ENCODE assay signal across 9 mouse cellular contexts in genomic region chr1:90849836-90850235, GRCm38 (mm10). TPM values are rescaled to one million over a fixed set of nuclear protein-coding genes. Genes with fewer than 3 reads are reported as not detected.
DNase-seq lines count a peak whose midpoint lies in the region; ATAC-seq and TF ChIP-seq lines count a peak whose summit lies in the region.
"Had no signal": no experiment of that assay in that cellular context is flagged by ENCODE, and none has a peak within 500 bp of the region (broad histone marks: within the 10 kb centered on the region; RNA-seq: fewer than 3 reads in every experiment).

No protein-coding gene starts in this region.

- H3K36me3 ChIP-seq in forebrain, postnatal 0 days (ENCODE audit: insufficient read depth): no peaks in the 10 kb centered on the region
- H3K36me3 ChIP-seq in forebrain, embryonic 10.5 days (replicated peaks): no peaks in the 10 kb centered on the region
- H3K36me3 ChIP-seq in hindbrain, embryonic 14.5 days (replicated peaks; ENCODE audit: control insufficient read depth, insufficient read depth): no peaks in the 10 kb centered on the region
- no peaks in the 10 kb centered on the region for H3K36me3 ChIP-seq in liver, embryonic 14.5 days (replicated peaks; ENCODE audit: control insufficient read depth, insufficient read depth, low read depth)
- H3K36me3 ChIP-seq in forebrain, embryonic 11.5 days (ENCODE audit: control insufficient read depth, insufficient read depth, low read length): no peaks in the 10 kb centered on the region

- no peak overlapping the region for H3K9ac ChIP-seq in forebrain, postnatal 0 days
- no peak overlapping the region for H3K9ac ChIP-seq in hindbrain, embryonic 14.5 days
- no peak overlapping the region for H3K9ac ChIP-seq in liver, embryonic 14.5 days (replicated peaks)
- no peak overlapping the region for H3K9ac ChIP-seq in forebrain, embryonic 11.5 days (ENCODE audit: low read length)

- TF ChIP-seq EP300 in liver, embryonic 14.5 days (IDR thresholded peaks at IDR 0.05; ENCODE audit: low read depth): no peak

- TF ChIP-seq CTCF in forebrain, postnatal 0 days (IDR thresholded peaks at IDR 0.05; ENCODE audit: low read depth): peak; percentile 66
- peak; percentile 56 for TF ChIP-seq CTCF in liver, embryonic 14.5 days (IDR thresholded peaks at IDR 0.05; ENCODE audit: low read depth)

- DNase-seq in forebrain, postnatal 0 days: no peak
- no peak for DNase-seq in forebrain, embryonic 10.5 days (ENCODE audit: extremely low spot score, low spot score)
- peak; percentile 20 to 25 for DNase-seq in urinary bladder, postnatal 36 days (ENCODE audit: low spot score in 2 of 2)
- DNase-seq in urinary bladder, postnatal 10 days (ENCODE audit: low spot score): no peak
- DNase-seq in hindbrain, embryonic 14.5 days (ENCODE audit: low spot score): peak; percentile 29
- no peak for DNase-seq in liver, embryonic 14.5 days (ENCODE audit: low read depth in 3 of 3, low spot score in 3 of 3)
- DNase-seq in right cerebral cortex, postnatal 25 days: peak; percentile 32
- no peak for DNase-seq in forebrain, embryonic 11.5 days (ENCODE audit: low spot score)

- no peak overlapping the region for H3K4me3 ChIP-seq in forebrain, postnatal 0 days (ENCODE audit: low read depth, low read length)
- H3K4me3 ChIP-seq in forebrain, embryonic 10.5 days: no peak overlapping the region
- no peak overlapping the region for H3K4me3 ChIP-seq in hindbrain, embryonic 14.5 days (replicated peaks; ENCODE audit: low read length)
- no peak overlapping the region for H3K4me3 ChIP-seq in liver, embryonic 14.5 days (ENCODE audit: insufficient read depth in 1 of 2, low read depth in 2 of 2, low read length in 2 of 2)
- no peak overlapping the region for H3K4me3 ChIP-seq in forebrain, embryonic 11.5 days (ENCODE audit: low read depth, low read length)
- H3K4me3 ChIP-seq: megakaryocyte, embryonic 14.5 days had no signal

- no peaks in the 10 kb centered on the region for H3K9me3 ChIP-seq in forebrain, postnatal 0 days (ENCODE audit: low read length)
- no peaks in the 10 kb centered on the region for H3K9me3 ChIP-seq in forebrain, embryonic 10.5 days
- H3K9me3 ChIP-seq in hindbrain, embryonic 14.5 days (ENCODE audit: control insufficient read depth, low read length): no peaks in the 10 kb centered on the region
- no peaks in the 10 kb centered on the region for H3K9me3 ChIP-seq in liver, embryonic 14.5 days (ENCODE audit: control insufficient read depth, low read length)
- H3K9me3 ChIP-seq in forebrain, embryonic 11.5 days (ENCODE audit: control insufficient read depth, low read length): no peaks in the 10 kb centered on the region

- H3K4me2 ChIP-seq in forebrain, postnatal 0 days (ENCODE audit: low read depth): no peak overlapping the region
- H3K4me2 ChIP-seq in hindbrain, embryonic 14.5 days (replicated peaks): no peak overlapping the region
- H3K4me2 ChIP-seq in liver, embryonic 14.5 days (ENCODE audit: low read depth): no peak overlapping the region
- H3K4me2 ChIP-seq in forebrain, embryonic 11.5 days (ENCODE audit: low read depth, low read length, severe bottlenecking): no peak overlapping the region

- WGBS in forebrain, postnatal 0 days: 44% methylated on average over 8 of the region's 8 CpGs
- 44% methylated on average over 8 of the region's 8 CpGs for WGBS in forebrain, embryonic 10.5 days
- WGBS in hindbrain, embryonic 14.5 days: 44% methylated on average over 8 of the region's 8 CpGs
- 38% methylated on average over 8 of the region's 8 CpGs for WGBS in liver, embryonic 14.5 days (ENCODE audit: insufficient replicate concordance)
- WGBS in forebrain, embryonic 11.5 days: 38% methylated on average over 8 of the region's 8 CpGs

- H3K27me3 ChIP-seq in forebrain, postnatal 0 days (ENCODE audit: insufficient read depth, low read length): no peaks in the 10 kb centered on the region
- no peaks in the 10 kb centered on the region for H3K27me3 ChIP-seq in forebrain, embryonic 10.5 days (ENCODE audit: poor library complexity, severe bottlenecking)
- no peaks in the 10 kb centered on the region for H3K27me3 ChIP-seq in hindbrain, embryonic 14.5 days (ENCODE audit: control insufficient read depth, insufficient read depth, low read length)
- H3K27me3 ChIP-seq in liver, embryonic 14.5 days (ENCODE audit: control insufficient read depth, insufficient read depth, low read length): no peaks in the 10 kb centered on the region
- H3K27me3 ChIP-seq in forebrain, embryonic 11.5 days (ENCODE audit: control insufficient read depth, insufficient read depth, low read length): no peaks in the 10 kb centered on the region

- peak; percentile 45 for ATAC-seq in forebrain, postnatal 0 days
- ATAC-seq in hindbrain, embryonic 14.5 days (ENCODE audit: low FRiP score): no peak
- no peak for ATAC-seq in liver, embryonic 14.5 days (ENCODE audit: insufficient read depth)
- no peak for ATAC-seq in forebrain, embryonic 11.5 days (replicated peaks; ENCODE audit: low FRiP score)

- H3K27ac ChIP-seq in forebrain, postnatal 0 days (ENCODE audit: low read depth, low read length): no peak overlapping the region
- no peak overlapping the region for H3K27ac ChIP-seq in forebrain, embryonic 10.5 days
- no peak overlapping the region for H3K27ac ChIP-seq in hindbrain, embryonic 14.5 days
- no peak overlapping the region for H3K27ac ChIP-seq in liver, embryonic 14.5 days
- no peak overlapping the region for H3K27ac ChIP-seq in forebrain, embryonic 11.5 days (ENCODE audit: low read depth, low read length)

- no peaks in the 10 kb centered on the region for H3K4me1 ChIP-seq in forebrain, postnatal 0 days (ENCODE audit: insufficient read depth)
- 0 out of 2 replicates have a peak, but pooled peaks cover 5% of the 10 kb centered on the region for H3K4me1 ChIP-seq in forebrain, embryonic 10.5 days
- H3K4me1 ChIP-seq in hindbrain, embryonic 14.5 days (replicated peaks; ENCODE audit: control insufficient read depth, insufficient read depth, low read length): no peaks in the 10 kb centered on the region; the same call in 1 of the 2 replicates
- no peaks in the 10 kb centered on the region for H3K4me1 ChIP-seq in liver, embryonic 14.5 days (replicated peaks; ENCODE audit: control insufficient read depth in 2 of 2, insufficient read depth in 2 of 2, low read length in 1 of 2)
- no peaks in the 10 kb centered on the region for H3K4me1 ChIP-seq in forebrain, embryonic 11.5 days (replicated peaks; ENCODE audit: control insufficient read depth, insufficient read depth, low read length)
- H3K4me1 ChIP-seq: megakaryocyte, embryonic 14.5 days had no signal

RNA-seq across cellular contexts. Expression of gene Col6a3, which starts 6.1 kb away (rescaled TPM):
- total RNA-seq in forebrain, postnatal 0 days (2014; rRNA removed): 12.2 and 34.1 TPM in 2 replicates
- polyA plus RNA-seq in forebrain, postnatal 0 days (2015; fragmentation: Nextera tagmentation; extraction: Ambion mirVana): 2.5 and 3.2 TPM in 2 replicates
- polyA plus RNA-seq in forebrain, embryonic 10.5 days (2016; fragmentation: Nextera tagmentation; extraction: Ambion mirVana): 1.8 and 2.3 TPM in 2 replicates
- polyA plus RNA-seq in hindbrain, embryonic 14.5 days (2014; fragmentation: Nextera tagmentation; extraction: Ambion mirVana): 11.9 and 12.6 TPM in 2 replicates
- 2.4 and 4.2 TPM in 2 replicates for polyA plus RNA-seq in liver, embryonic 14.5 days (2012; rRNA removed)
- polyA plus RNA-seq in liver, embryonic 14.5 days (2014; fragmentation: Nextera tagmentation; extraction: Ambion mirVana): 2.8 and 3.9 TPM in 2 replicates
- polyA plus RNA-seq in forebrain, embryonic 11.5 days (2014; fragmentation: Nextera tagmentation; extraction: Ambion mirVana): 6.3 and 7.6 TPM in 2 replicates

Comparison
In these comparisons a context has a peak if more than half of its experiments do, and no peak if none do; other contexts are left out.
1. DNase-seq: peak in urinary bladder, postnatal 36 days (2 of 2), hindbrain, embryonic 14.5 days (single experiment) and right cerebral cortex, postnatal 25 days (single experiment); none in forebrain, postnatal 0 days (single experiment), forebrain, embryonic 10.5 days (single experiment), urinary bladder, postnatal 10 days (single experiment), liver, embryonic 14.5 days (0 of 3) and forebrain, embryonic 11.5 days (single experiment).